Mouse (Mus musculus) hindbrain, embryonic 13.5 days (tissue): Measurements from ENCODE around the gene Maml2. TPM values are rescaled to one million over a fixed set of nuclear protein-coding genes. Genes with fewer than 3 reads are reported as not detected.

ENCODE experiments used
- ATAC-seq: fragments of 200-750 bp; cut with Nextera tagmentation; 2 replicates; pipeline ENCODE4 v1.8.0; 2017; ENCODE audit warnings: moderate TSS enrichment; ENCODE audit not compliant: low FRiP score
- H3K27ac ChIP-seq: fragments of 300-500 bp; sonication (generic); 2 replicates; pipeline ENCODE4 v1.5.1; 2015; ENCODE audit warnings: inconsistent platforms, mild to moderate bottlenecking, moderate library complexity
- H3K27me3 ChIP-seq: fragments of 300-500 bp; sonication (generic); 2 replicates; pipeline ENCODE4 v1.6.1; 2015; ENCODE audit warnings: mild to moderate bottlenecking, inconsistent platforms
- H3K36me3 ChIP-seq: fragments of 300-500 bp; sonication (generic); 2 replicates; pipeline ENCODE4 v1.6.1; 2015; ENCODE audit warnings: mild to moderate bottlenecking, inconsistent platforms
- H3K4me1 ChIP-seq: fragments of 300-500 bp; sonication (generic); replicated peaks from 2 replicates; pipeline ENCODE4 v1.6.1; 2015; ENCODE audit warnings: inconsistent platforms
- H3K4me2 ChIP-seq: fragments of 300-500 bp; sonication (generic); 2 replicates; pipeline ENCODE4 v1.6.1; 2015; ENCODE audit warnings: inconsistent platforms, mild to moderate bottlenecking, moderate library complexity
- H3K4me3 ChIP-seq: fragments of 300-500 bp; sonication (generic); 2 replicates; pipeline ENCODE4 v1.5.1; 2015; ENCODE audit warnings: mild to moderate bottlenecking, inconsistent platforms
- H3K9ac ChIP-seq: fragments of 300-500 bp; sonication (generic); 2 replicates; pipeline ENCODE4 v1.6.1; 2015; ENCODE audit warnings: mild to moderate bottlenecking, inconsistent platforms
- H3K9me3 ChIP-seq: fragments of 300-500 bp; sonication (generic); 2 replicates; pipeline ENCODE4 v1.6.1; 2016; ENCODE audit warnings: inconsistent platforms
- WGBS: fragments of 180-500 bp; shearing (Covaris S2); methylation state at CpG from one replicate; pipeline ENCODE4 v1.1.7; 2015; 5-methylcytosine and 5-hydroxymethylcytosine counted together
- polyA plus RNA-seq: library from polyadenylated mRNA; unstranded; fragments of >200 nt; fragmentation: Nextera tagmentation; extraction: Ambion mirVana; gene quantifications from 2 replicates; pipeline ENCODE4 v1.2.1, GENCODE M21; 2015

The Maml2 gene
- polyA plus RNA-seq, result 11.3 and 11.4 TPM in 2 replicates

- H3K9ac ChIP-seq, result peak within 1 kb of the TSS; percentile 82
- H3K27ac ChIP-seq, result peak within 1 kb of the TSS; percentile 80
- peak; percentile 83 for ATAC-seq
- WGBS, result under 1% methylated on average over 23 of the region's 23 CpGs
- peak within 1 kb of the TSS; percentile 66 for H3K4me3 ChIP-seq
- no peaks in the 10 kb centered on the region for H3K36me3 ChIP-seq
- no peaks in the 10 kb centered on the region for H3K27me3 ChIP-seq
- peak within 1 kb of the TSS; percentile 94 for H3K4me2 ChIP-seq
- peaks cover 60% of the 10 kb centered on the region for H3K4me1 ChIP-seq
- no peaks in the 10 kb centered on the region for H3K9me3 ChIP-seq
These were observed at the start of gene Maml2 for GRCm38 (mm10) chr9:13297668-13298512. TSS of gene Maml2 (plus strand) at chr9:13297957.

GRCm38 (mm10) chr9:13248104-13248503 lies 49.7 kb upstream of the Maml2 start:
- Histone ChIP-seq H3K4me2 (peak overlapping the region; percentile 76; the same call in 1 of the 2 replicates), H3K36me3 (no peaks in the 10 kb centered on the region), H3K4me3 (no peak overlapping the region), H3K9ac (no peak overlapping the region), H3K9me3 (no peaks in the 10 kb centered on the region), H3K27ac (no peak overlapping the region), H3K27me3 (no peaks in the 10 kb centered on the region), H3K4me1 (peaks cover 24% of the 10 kb centered on the region)
- ATAC-seq, result no peak
- WGBS, result 97% methylated on average over 4 of the region's 4 CpGs

- Histone ChIP-seq H3K9me3 (no peaks in the 10 kb centered on the region), H3K27me3 (no peaks in the 10 kb centered on the region), H3K4me3 (no peak overlapping the region), H3K36me3 (peaks cover 3% of the 10 kb centered on the region; the same call in 1 of the 2 replicates), H3K9ac (no peak overlapping the region), H3K4me2 (no peak overlapping the region), H3K4me1 (peaks cover 7% of the 10 kb centered on the region), H3K27ac (no peak overlapping the region)
- WGBS, result 80% methylated on average over 2 of the region's 2 CpGs
- ATAC-seq, result no peak
These were observed 46.5 kb upstream of the Maml2 start for GRCm38 (mm10) chr9:13251251-13251650.

GRCm38 (mm10) chr9:13256726-13257125 lies 41.0 kb upstream of the Maml2 start:
- H3K9ac ChIP-seq, result no peak overlapping the region
- no peak overlapping the region for H3K4me2 ChIP-seq
- no peaks in the 10 kb centered on the region for H3K27me3 ChIP-seq
- H3K27ac ChIP-seq, result no peak overlapping the region
- no peaks in the 10 kb centered on the region for H3K9me3 ChIP-seq
- peaks cover 3% of the 10 kb centered on the region; the same call in 1 of the 2 replicates for H3K36me3 ChIP-seq
- no peaks in the 10 kb centered on the region for H3K4me1 ChIP-seq
- 100% methylated on average over 1 of the region's 1 CpGs for WGBS
- ATAC-seq, result no peak
- no peak overlapping the region for H3K4me3 ChIP-seq

- WGBS, result 97% methylated on average over 2 of the region's 2 CpGs
- Histone ChIP-seq H3K27me3 (no peaks in the 10 kb centered on the region), H3K27ac (no peak overlapping the region), H3K4me1 (no peaks in the 10 kb centered on the region), H3K9ac (no peak overlapping the region), H3K36me3 (peaks cover 3% of the 10 kb centered on the region; the same call in 1 of the 2 replicates), H3K4me2 (no peak overlapping the region), H3K4me3 (no peak overlapping the region), H3K9me3 (no peaks in the 10 kb centered on the region)
- no peak for ATAC-seq
These were observed 39.6 kb upstream of the Maml2 start for GRCm38 (mm10) chr9:13258173-13258572.

GRCm38 (mm10) chr9:13260980-13261379 lies 36.8 kb upstream of the Maml2 start:
- no peak overlapping the region for H3K4me2 ChIP-seq
- H3K27ac ChIP-seq, result no peak overlapping the region
- H3K36me3 ChIP-seq, result no peaks in the 10 kb centered on the region
- no peaks in the 10 kb centered on the region for H3K9me3 ChIP-seq
- no peaks in the 10 kb centered on the region for H3K4me1 ChIP-seq
- H3K9ac ChIP-seq, result no peak overlapping the region
- no peaks in the 10 kb centered on the region for H3K27me3 ChIP-seq
- ATAC-seq, result no peak
- WGBS, result 93% methylated on average over 3 of the region's 3 CpGs
- H3K4me3 ChIP-seq, result no peak overlapping the region

GRCm38 (mm10) chr9:13273219-13273618 lies 24.5 kb upstream of the Maml2 start:
- no peaks in the 10 kb centered on the region for H3K9me3 ChIP-seq
- no peak for ATAC-seq

GRCm38 (mm10) chr9:13287482-13287881 lies 10.3 kb upstream of the Maml2 start:
- 67% methylated on average over 2 of the region's 2 CpGs for WGBS
- H3K27ac ChIP-seq, result no peak overlapping the region
- ATAC-seq, result no peak
- no peaks in the 10 kb centered on the region for H3K9me3 ChIP-seq
- H3K4me1 ChIP-seq, result no peaks in the 10 kb centered on the region
- H3K9ac ChIP-seq, result no peak overlapping the region
- no peaks in the 10 kb centered on the region; the same call in 1 of the 2 replicates for H3K36me3 ChIP-seq
- no peak overlapping the region for H3K4me2 ChIP-seq
- no peaks in the 10 kb centered on the region for H3K27me3 ChIP-seq
- H3K4me3 ChIP-seq, result no peak overlapping the region

More at GRCm38 (mm10) chr9:13273219-13273618, 24.5 kb upstream of the Maml2 start:
- Histone ChIP-seq H3K9ac (no peak overlapping the region), H3K36me3 (no peaks in the 10 kb centered on the region), H3K4me2 (no peak overlapping the region), H3K4me1 (no peaks in the 10 kb centered on the region), H3K4me3 (no peak overlapping the region), H3K27ac (no peak overlapping the region), H3K27me3 (no peaks in the 10 kb centered on the region)
- 90% methylated on average over 1 of the region's 1 CpGs for WGBS

- no peaks in the 10 kb centered on the region for H3K9me3 ChIP-seq
- peak; percentile 90 for ATAC-seq
- no peaks in the 10 kb centered on the region for H3K27me3 ChIP-seq
- no peaks in the 10 kb centered on the region for H3K36me3 ChIP-seq
- peaks cover 47% of the 10 kb centered on the region for H3K4me1 ChIP-seq
- WGBS, result under 1% methylated on average over 28 of the region's 28 CpGs
- peak overlapping the region; percentile 66 for H3K4me3 ChIP-seq
- H3K9ac ChIP-seq, result peak overlapping the region; percentile 82
- H3K4me2 ChIP-seq, result peak overlapping the region; percentile 94
- H3K27ac ChIP-seq, result peak overlapping the region; percentile 80
These were observed 1.3 kb upstream of the Maml2 start for GRCm38 (mm10) chr9:13296274-13297121.

GRCm38 (mm10) chr9:13297122-13297667 lies 562 bp upstream of the Maml2 start:
- no peaks in the 10 kb centered on the region for H3K36me3 ChIP-seq
- under 1% methylated on average over 12 of the region's 12 CpGs for WGBS
- H3K27me3 ChIP-seq, result no peaks in the 10 kb centered on the region
- peaks cover 54% of the 10 kb centered on the region for H3K4me1 ChIP-seq
- H3K4me3 ChIP-seq, result peak overlapping the region; percentile 66
- H3K9me3 ChIP-seq, result no peaks in the 10 kb centered on the region
- H3K9ac ChIP-seq, result peak overlapping the region; percentile 82
- H3K4me2 ChIP-seq, result peak overlapping the region; percentile 94
- ATAC-seq, result no peak
- peak overlapping the region; percentile 80 for H3K27ac ChIP-seq

- ATAC-seq, result no peak
- WGBS, result 18% methylated on average over 9 of the region's 9 CpGs
- H3K4me2 ChIP-seq, result peak overlapping the region; percentile 94
- H3K9ac ChIP-seq, result peak overlapping the region; percentile 82
- no peaks in the 10 kb centered on the region for H3K27me3 ChIP-seq
- peak overlapping the region; percentile 80 for H3K27ac ChIP-seq
- H3K36me3 ChIP-seq, result no peaks in the 10 kb centered on the region
- no peaks in the 10 kb centered on the region for H3K9me3 ChIP-seq
- peaks cover 66% of the 10 kb centered on the region for H3K4me1 ChIP-seq
- H3K4me3 ChIP-seq, result peak overlapping the region; percentile 66
These were observed 739 bp downstream of the Maml2 start for GRCm38 (mm10) chr9:13298513-13298878.

- H3K4me1 ChIP-seq, result peaks cover 73% of the 10 kb centered on the region
- peak overlapping the region; percentile 94 for H3K4me2 ChIP-seq
- 72% methylated on average over 6 of the region's 6 CpGs for WGBS
- H3K9ac ChIP-seq, result peak overlapping the region; percentile 82; the same call in 1 of the 2 replicates
- no peaks in the 10 kb centered on the region for H3K27me3 ChIP-seq
- peak overlapping the region; percentile 30 for H3K27ac ChIP-seq
- peak overlapping the region; percentile 66 for H3K4me3 ChIP-seq
- H3K9me3 ChIP-seq, result no peaks in the 10 kb centered on the region
- H3K36me3 ChIP-seq, result no peaks in the 10 kb centered on the region
- no peak for ATAC-seq
These were observed 1.4 kb downstream of the Maml2 start for GRCm38 (mm10) chr9:13299190-13299589.
